Mouse (Mus musculus): ENCODE data around the gene Lad1.

Lad1 gene

GRCm38 (mm10) chr1:135882385-135883109 lies 64.1 kb downstream of the Lad1 start:
- peak; percentile 35 for DNase-seq (ENCODE audit: low spot score)
